Mouse (Mus musculus): Measurements from ENCODE around the gene Kif12. TPM values are rescaled to one million over a fixed set of nuclear protein-coding genes. Genes with fewer than 3 reads are reported as not detected.

Gene Kif12
- 4.8 and 5.4 TPM in 2 replicates for polyA plus RNA-seq (2015; fragmentation: Nextera tagmentation; extraction: Ambion mirVana)

- H3K27me3 ChIP-seq (ENCODE audit: control insufficient read depth, insufficient read depth, low read depth, low read length), result 0 out of 2 replicates have a peak, but pooled peaks cover 2% of the 10 kb centered on the region
- H3K36me3 ChIP-seq (ENCODE audit: control insufficient read depth, insufficient read depth, low read length), result no peaks in the 10 kb centered on the region
- H3K4me3 ChIP-seq (ENCODE audit: low read length), result peak within 1 kb of the TSS; percentile 26
- peak; percentile 80 for ATAC-seq (ENCODE audit: low read depth)
- 42% methylated on average over 4 of the region's 4 CpGs for WGBS
- no peaks in the 10 kb centered on the region; the same call in 1 of the 2 replicates for H3K4me1 ChIP-seq (replicated peaks; ENCODE audit: control insufficient read depth, insufficient read depth, low read length)
- H3K4me2 ChIP-seq (ENCODE audit: low read depth, low read length), result peak within 1 kb of the TSS; percentile 39
- H3K9me3 ChIP-seq (ENCODE audit: control insufficient read depth, low read length), result peaks cover 2% of the 10 kb centered on the region; the same call in 1 of the 2 replicates
- H3K27ac ChIP-seq (ENCODE audit: low read length), result peak within 1 kb of the TSS; percentile 55
- H3K9ac ChIP-seq (ENCODE audit: low read length), result peak within 1 kb of the TSS; percentile 45
These were observed at the start of gene Kif12 for GRCm38 (mm10) chr4:63171969-63172685. Kif12 (minus strand) TSS chr4:63172131.

DNA sequence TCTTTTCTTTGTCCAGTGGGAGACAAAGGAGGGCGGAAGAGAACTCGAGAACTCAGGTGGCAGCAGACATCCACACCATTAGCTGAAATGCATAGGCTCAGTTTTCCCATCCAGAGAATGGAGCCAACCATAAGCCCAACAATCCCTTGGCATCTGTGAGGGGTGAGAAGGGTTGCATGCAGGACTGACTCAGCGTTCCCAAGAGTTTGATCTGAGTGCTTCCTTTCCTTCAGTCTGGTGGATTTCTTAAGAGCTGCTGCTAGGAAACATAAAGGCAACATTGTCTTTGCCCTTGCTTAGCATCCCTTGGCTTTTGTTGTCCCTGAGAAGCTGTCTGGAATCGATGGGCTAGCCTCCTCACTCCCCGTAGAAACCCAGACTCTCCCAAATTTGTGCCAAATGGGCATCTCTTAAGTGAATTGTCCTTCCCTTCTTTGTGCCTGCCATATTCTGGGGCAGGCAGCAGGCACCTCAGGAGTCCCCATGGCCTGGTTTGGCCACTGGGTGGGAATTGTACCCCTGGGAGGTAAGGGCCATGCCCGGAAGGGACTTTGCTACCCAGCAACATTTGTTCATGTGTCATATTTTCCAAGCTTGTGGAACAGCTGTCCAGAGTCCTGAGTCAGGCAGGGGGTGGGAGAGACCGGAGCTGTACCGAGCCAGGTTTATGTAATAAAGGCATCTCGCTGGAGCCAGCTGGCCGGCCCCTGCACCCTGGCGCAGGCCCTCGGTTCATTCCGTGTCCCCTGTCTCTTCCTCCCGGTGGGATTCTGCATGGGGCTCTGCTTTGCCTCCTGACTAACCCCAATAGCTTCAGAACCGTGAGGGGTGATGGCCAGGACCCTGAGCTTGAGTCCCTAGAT, 49.4 kb upstream of the Kif12 start:
- no peak overlapping the region for H3K9ac ChIP-seq (ENCODE audit: low read length)
- WGBS, result 73% methylated on average over 15 of the region's 15 CpGs
- no peaks in the 10 kb centered on the region for H3K27me3 ChIP-seq (ENCODE audit: control insufficient read depth, insufficient read depth, low read depth, low read length)
- H3K4me2 ChIP-seq (ENCODE audit: low read depth, low read length), result no peak overlapping the region
- H3K9me3 ChIP-seq (ENCODE audit: control insufficient read depth, low read length), result no peaks in the 10 kb centered on the region
- H3K27ac ChIP-seq (ENCODE audit: low read length), result no peak overlapping the region
- H3K4me1 ChIP-seq (replicated peaks; ENCODE audit: control insufficient read depth, insufficient read depth, low read length), result peaks cover 22% of the 10 kb centered on the region
- ATAC-seq (ENCODE audit: low read depth), result no peak
- peaks cover 13% of the 10 kb centered on the region for H3K36me3 ChIP-seq (ENCODE audit: control insufficient read depth, insufficient read depth, low read length)
- H3K4me3 ChIP-seq (ENCODE audit: low read length), result no peak overlapping the region

DNA sequence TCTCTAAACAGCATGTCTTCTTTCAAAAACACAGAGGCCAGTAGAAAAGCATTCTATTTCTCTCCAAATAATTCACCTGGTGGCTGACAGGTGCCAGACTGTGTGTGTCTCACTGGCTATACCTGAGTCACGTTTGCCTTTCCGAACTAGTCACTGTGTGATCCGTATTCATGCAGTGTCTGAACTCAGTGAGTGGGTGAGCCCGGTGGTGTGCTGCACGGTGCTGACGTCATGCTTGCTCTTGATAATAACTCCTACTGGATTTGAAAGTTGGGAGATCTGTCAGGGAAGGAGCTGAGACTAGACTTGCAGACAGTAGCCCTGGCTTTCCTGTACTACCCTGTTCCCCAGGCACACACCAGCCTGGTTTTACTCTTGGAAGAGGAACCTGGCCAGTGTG, 47.7 kb upstream of the Kif12 start:
- no peak for ATAC-seq (ENCODE audit: low read depth)
- Histone ChIP-seq H3K4me1 (replicated peaks; ENCODE audit: control insufficient read depth, insufficient read depth, low read length) (peaks cover 18% of the 10 kb centered on the region), H3K27ac (ENCODE audit: low read length) (no peak overlapping the region), H3K36me3 (ENCODE audit: control insufficient read depth, insufficient read depth, low read length) (peaks cover 9% of the 10 kb centered on the region), H3K4me2 (ENCODE audit: low read depth, low read length) (no peak overlapping the region), H3K4me3 (ENCODE audit: low read length) (no peak overlapping the region), H3K9ac (ENCODE audit: low read length) (no peak overlapping the region), H3K27me3 (ENCODE audit: control insufficient read depth, insufficient read depth, low read depth, low read length) (no peaks in the 10 kb centered on the region; the same call in 1 of the 2 replicates), H3K9me3 (ENCODE audit: control insufficient read depth, low read length) (no peaks in the 10 kb centered on the region)
- 67% methylated on average over 6 of the region's 6 CpGs for WGBS

GRCm38 (mm10) chr4:63219059-63219458, 47.1 kb upstream of the Kif12 start:
- Histone ChIP-seq H3K9me3 (ENCODE audit: control insufficient read depth, low read length) (no peaks in the 10 kb centered on the region), H3K4me3 (ENCODE audit: low read length) (no peak overlapping the region), H3K27ac (ENCODE audit: low read length) (no peak overlapping the region), H3K9ac (ENCODE audit: low read length) (no peak overlapping the region), H3K27me3 (ENCODE audit: control insufficient read depth, insufficient read depth, low read depth, low read length) (peaks cover 3% of the 10 kb centered on the region; the same call in 1 of the 2 replicates), H3K4me2 (ENCODE audit: low read depth, low read length) (no peak overlapping the region), H3K36me3 (ENCODE audit: control insufficient read depth, insufficient read depth, low read length) (peaks cover 3% of the 10 kb centered on the region; the same call in 1 of the 2 replicates), H3K4me1 (replicated peaks; ENCODE audit: control insufficient read depth, insufficient read depth, low read length) (peaks cover 21% of the 10 kb centered on the region)
- no peak for ATAC-seq (ENCODE audit: low read depth)
- 71% methylated on average over 3 of the region's 3 CpGs for WGBS

DNA sequence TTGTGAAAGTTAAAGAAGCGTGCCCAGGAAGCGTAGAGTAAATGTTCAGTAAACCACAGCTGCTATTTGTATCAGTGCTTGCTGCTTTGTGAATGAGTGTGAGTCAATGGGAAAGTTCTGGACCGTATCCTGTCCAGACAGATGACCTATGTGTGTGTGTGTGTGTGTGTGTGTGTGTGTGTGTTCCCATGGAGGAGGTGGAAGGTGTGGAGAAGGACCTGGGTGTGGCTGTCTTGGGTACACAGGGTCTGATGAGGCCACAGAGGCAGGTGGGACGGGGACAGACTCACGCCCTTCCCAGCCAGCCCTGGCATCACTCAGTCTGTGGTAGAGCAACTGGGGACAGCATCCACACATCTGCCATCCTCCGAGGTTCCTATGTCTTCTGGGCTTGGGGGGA, 45.6 kb upstream of the Kif12 start:
- peaks cover 11% of the 10 kb centered on the region for H3K27me3 ChIP-seq (ENCODE audit: control insufficient read depth, insufficient read depth, low read depth, low read length)
- H3K9ac ChIP-seq (ENCODE audit: low read length), result peak overlapping the region; percentile 91; the same call in 1 of the 2 replicates
- H3K9me3 ChIP-seq (ENCODE audit: control insufficient read depth, low read length), result no peaks in the 10 kb centered on the region
- no peak for ATAC-seq (ENCODE audit: low read depth)
- 67% methylated on average over 6 of the region's 6 CpGs for WGBS
- H3K4me1 ChIP-seq (replicated peaks; ENCODE audit: control insufficient read depth, insufficient read depth, low read length), result peaks cover 30% of the 10 kb centered on the region
- peak overlapping the region; percentile 96 for H3K4me2 ChIP-seq (ENCODE audit: low read depth, low read length)
- H3K4me3 ChIP-seq (ENCODE audit: low read length), result peak overlapping the region; percentile 88; the same call in 1 of the 2 replicates
- H3K36me3 ChIP-seq (ENCODE audit: control insufficient read depth, insufficient read depth, low read length), result 0 out of 2 replicates have a peak, but pooled peaks cover 3% of the 10 kb centered on the region
- H3K27ac ChIP-seq (ENCODE audit: low read length), result peak overlapping the region; percentile 56

- Histone ChIP-seq H3K4me2 (ENCODE audit: low read depth, low read length) (peak overlapping the region; percentile 96), H3K9me3 (ENCODE audit: control insufficient read depth, low read length) (no peaks in the 10 kb centered on the region), H3K9ac (ENCODE audit: low read length) (peak overlapping the region; percentile 91), H3K4me1 (replicated peaks; ENCODE audit: control insufficient read depth, insufficient read depth, low read length) (peaks cover 30% of the 10 kb centered on the region), H3K27me3 (ENCODE audit: control insufficient read depth, insufficient read depth, low read depth, low read length) (peaks cover 11% of the 10 kb centered on the region), H3K4me3 (ENCODE audit: low read length) (peak overlapping the region; percentile 88), H3K36me3 (ENCODE audit: control insufficient read depth, insufficient read depth, low read length) (0 out of 2 replicates have a peak, but pooled peaks cover 3% of the 10 kb centered on the region), H3K27ac (ENCODE audit: low read length) (peak overlapping the region; percentile 82)
- 10% methylated on average over 9 of the region's 9 CpGs for WGBS
- peak; percentile 66 for ATAC-seq (ENCODE audit: low read depth)
These were observed 44.6 kb upstream of the Kif12 start for GRCm38 (mm10) chr4:63216566-63216965.

DNA sequence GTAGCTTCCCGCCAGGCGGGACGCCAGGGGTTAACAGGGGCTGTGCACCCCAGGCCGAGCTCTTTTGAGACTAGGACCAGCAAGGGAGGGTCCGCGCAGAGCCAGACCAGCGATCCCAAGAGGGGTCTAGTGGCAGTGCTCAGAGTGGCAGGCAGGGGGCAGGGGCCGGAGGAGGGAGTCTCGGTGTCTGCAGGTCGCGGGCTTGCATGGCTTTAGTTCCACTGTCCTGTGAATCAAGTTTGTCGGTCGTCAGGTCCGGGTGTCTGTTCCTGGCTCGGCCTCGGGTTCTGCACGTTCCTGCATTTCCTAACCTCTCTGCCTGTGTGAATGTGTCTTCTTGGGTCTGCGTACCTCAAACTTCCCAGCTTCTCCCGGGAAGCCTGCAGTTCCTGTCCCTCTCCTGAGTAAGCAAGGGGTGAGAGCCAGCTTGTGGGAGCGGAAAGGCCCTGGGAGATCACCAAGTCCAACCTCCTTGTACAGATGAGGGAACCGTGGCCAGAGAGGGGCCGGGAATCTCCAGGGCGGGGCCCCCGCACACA, 44.1 kb upstream of the Kif12 start:
- 2% methylated on average over 24 of the region's 24 CpGs for WGBS
- peaks cover 30% of the 10 kb centered on the region for H3K4me1 ChIP-seq (replicated peaks; ENCODE audit: control insufficient read depth, insufficient read depth, low read length)
- peak; percentile 60 for ATAC-seq (ENCODE audit: low read depth)
- H3K36me3 ChIP-seq (ENCODE audit: control insufficient read depth, insufficient read depth, low read length), result 0 out of 2 replicates have a peak, but pooled peaks cover under 1% of the 10 kb centered on the region
- H3K4me3 ChIP-seq (ENCODE audit: low read length), result peak overlapping the region; percentile 88
- no peaks in the 10 kb centered on the region for H3K9me3 ChIP-seq (ENCODE audit: control insufficient read depth, low read length)
- peaks cover 11% of the 10 kb centered on the region for H3K27me3 ChIP-seq (ENCODE audit: control insufficient read depth, insufficient read depth, low read depth, low read length)
- peak overlapping the region; percentile 91 for H3K9ac ChIP-seq (ENCODE audit: low read length)
- H3K4me2 ChIP-seq (ENCODE audit: low read depth, low read length), result peak overlapping the region; percentile 96
- peak overlapping the region; percentile 82 for H3K27ac ChIP-seq (ENCODE audit: low read length)

DNA sequence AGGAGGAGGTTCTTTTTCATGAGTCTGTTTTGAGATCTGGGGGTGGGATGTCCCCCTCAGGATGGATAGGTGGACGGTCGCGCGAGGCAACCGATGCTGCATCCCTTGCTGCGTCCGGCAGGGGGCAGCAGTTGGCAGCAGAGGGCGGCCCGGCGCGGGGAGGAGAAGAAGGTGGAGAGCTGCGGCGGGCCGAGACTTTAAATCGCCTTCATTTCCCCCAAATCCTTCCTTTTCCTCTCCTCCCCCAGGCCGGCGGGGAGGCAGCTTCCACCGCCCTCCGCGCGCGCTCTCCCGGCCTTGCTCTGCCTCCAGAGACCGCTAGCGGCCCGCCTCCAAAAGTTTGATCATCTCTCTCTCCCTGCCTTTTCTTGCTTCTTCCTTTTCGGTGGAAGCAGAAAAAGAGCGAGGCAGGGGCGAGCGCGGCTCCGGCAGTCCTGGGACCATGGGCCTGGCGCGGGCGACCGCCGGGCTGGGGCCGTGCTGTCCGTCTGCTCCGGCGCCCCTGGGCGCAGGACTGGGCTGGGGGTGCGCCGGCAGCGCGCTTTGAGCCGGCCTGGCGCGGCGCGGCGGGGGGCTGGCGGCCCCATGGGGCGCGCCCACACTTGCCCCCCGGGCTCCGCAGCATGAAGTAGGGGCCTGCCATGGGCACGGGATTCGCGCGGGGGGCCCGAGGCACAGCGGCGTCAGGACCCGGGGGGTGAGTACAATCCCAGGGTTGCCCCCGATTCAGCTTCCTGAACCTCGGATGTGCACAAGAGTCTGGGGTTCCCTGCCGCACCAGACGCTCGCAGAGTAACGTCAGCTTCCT, 43.5 kb upstream of the Kif12 start:
- WGBS, result under 1% methylated on average over 68 of the region's 71 CpGs

More for the DNA sequence above, 43.5 kb upstream of the Kif12 start:
- H3K4me1 ChIP-seq (replicated peaks; ENCODE audit: control insufficient read depth, insufficient read depth, low read length), result peaks cover 30% of the 10 kb centered on the region
- H3K27me3 ChIP-seq (ENCODE audit: control insufficient read depth, insufficient read depth, low read depth, low read length), result peaks cover 11% of the 10 kb centered on the region
- peak overlapping the region; percentile 91 for H3K9ac ChIP-seq (ENCODE audit: low read length)
- peak; percentile 36 for ATAC-seq (ENCODE audit: low read depth)
- peak overlapping the region; percentile 82 for H3K27ac ChIP-seq (ENCODE audit: low read length)
- H3K4me2 ChIP-seq (ENCODE audit: low read depth, low read length), result peak overlapping the region; percentile 96
- H3K4me3 ChIP-seq (ENCODE audit: low read length), result peak overlapping the region; percentile 88
- no peaks in the 10 kb centered on the region for H3K9me3 ChIP-seq (ENCODE audit: control insufficient read depth, low read length)
- H3K36me3 ChIP-seq (ENCODE audit: control insufficient read depth, insufficient read depth, low read length), result no peaks in the 10 kb centered on the region

All from lung, embryonic 16.5 days (tissue).